Mouse (Mus musculus) MEL (cell line): ENCODE measurements around the gene Scaf11.

Source experiments
- GATA1 ChIP-seq: IDR thresholded peaks from 2 replicates; pipeline ENCODE4 v1.6.1; 2011; ENCODE audit warnings: low read depth, low read length, improper control_type of control experiment
- POLR2A ChIP-seq, 2 experiments: IDR thresholded peaks; 2 replicates each; pipeline ENCODE4 v1.6.1; 2011 to 2012; ENCODE audit warnings: low read length in 2 of 2, mild to moderate bottlenecking in 2 of 2, control low read depth in 1 of 2, improper control_type of control experiment in 1 of 2, low read depth in 1 of 2, moderate library complexity in 1 of 2; ENCODE audit not compliant: control insufficient read depth in 1 of 2, insufficient read depth in 1 of 2, poor library complexity in 1 of 2
- POLR2AphosphoS2 ChIP-seq: IDR thresholded peaks from 2 replicates; pipeline ENCODE4 v1.6.1; 2011; ENCODE audit warnings: low read length, improper control_type of control experiment

DNA sequence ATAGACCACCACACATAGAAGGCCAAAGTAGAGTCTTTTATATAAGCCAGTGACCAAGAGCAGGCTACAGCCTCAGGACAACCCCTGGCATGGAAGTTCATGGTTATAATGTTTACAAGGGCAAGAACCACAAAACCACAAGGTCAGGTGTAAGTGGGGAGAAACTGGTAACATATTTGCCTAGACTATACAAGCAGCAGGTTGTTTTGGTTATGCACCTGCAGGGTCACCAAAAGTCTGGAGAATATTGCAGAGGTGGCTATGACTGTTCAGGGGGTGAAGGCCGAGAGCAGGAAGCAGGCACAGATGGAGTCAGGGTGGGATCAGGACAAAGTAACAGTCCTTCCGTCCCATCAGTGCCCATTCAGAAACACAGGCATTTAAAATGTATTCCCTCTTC is 7.7 kb upstream of the Scaf11 start:
- TF ChIP-seq POLR2A (IDR thresholded peaks at IDR 0.05; ENCODE audit: control insufficient read depth in 1 of 2, insufficient read depth in 1 of 2, low read depth in 1 of 2, low read length in 2 of 2, poor library complexity in 1 of 2): no peak
- TF ChIP-seq POLR2AphosphoS2: no peak
- no peak for TF ChIP-seq GATA1
